Mouse (Mus musculus) neural tube, embryonic 15.5 days (tissue): ENCODE measurements at regions not wholly inside any gene's neighbourhood (a gene's known extent, or its start where the extent isn't known, plus 50 kb on each side); places are given as distances from the start of the nearest gene placed in this dataset.
A peak's percentile ranks its signal among the peaks of the same experiment; 100 is the strongest.

Experiments used
- ATAC-seq: fragments of 200-750 bp; cut with Nextera tagmentation; 2 replicates; pipeline ENCODE4 v1.8.0; 2017; ENCODE audit warnings: mild to moderate bottlenecking, moderate TSS enrichment, moderate library complexity; ENCODE audit not compliant: low FRiP score
- H3K27ac ChIP-seq: fragments of 300-500 bp; sonication (generic); replicated peaks from 2 replicates; pipeline ENCODE4 v1.5.1; 2015; ENCODE audit warnings: mild to moderate bottlenecking, inconsistent platforms
- H3K27me3 ChIP-seq: fragments of 300-500 bp; sonication (generic); replicated peaks from 2 replicates; pipeline ENCODE4 v1.6.1; 2015; ENCODE audit warnings: inconsistent platforms
- H3K36me3 ChIP-seq: fragments of 300-500 bp; sonication (generic); 2 replicates; pipeline ENCODE4 v1.6.1; 2015; ENCODE audit warnings: inconsistent platforms
- H3K4me1 ChIP-seq: fragments of 300-500 bp; sonication (generic); 2 replicates; pipeline ENCODE4 v1.6.1; 2015; ENCODE audit warnings: inconsistent platforms
- H3K4me2 ChIP-seq: fragments of 300-500 bp; sonication (generic); 2 replicates; pipeline ENCODE4 v1.6.1; 2015; ENCODE audit warnings: inconsistent platforms, mild to moderate bottlenecking, moderate library complexity
- H3K4me3 ChIP-seq: fragments of 300-500 bp; sonication (generic); replicated peaks from 2 replicates; pipeline ENCODE4 v1.5.1; 2015; ENCODE audit warnings: mild to moderate bottlenecking, inconsistent platforms
- H3K9ac ChIP-seq: fragments of 300-500 bp; sonication (generic); replicated peaks from 2 replicates; pipeline ENCODE4 v1.6.1; 2015; ENCODE audit warnings: mild to moderate bottlenecking, inconsistent platforms
- H3K9me3 ChIP-seq: fragments of 300-500 bp; sonication (generic); replicated peaks from 2 replicates; pipeline ENCODE4 v1.6.1; 2016; ENCODE audit warnings: inconsistent platforms
- WGBS: fragments of 180-500 bp; shearing (Covaris S2); methylation state at CpG from one replicate; pipeline ENCODE4 v1.1.7; 2015; ENCODE audit warnings: mixed read lengths; 5-methylcytosine and 5-hydroxymethylcytosine counted together

DNA sequence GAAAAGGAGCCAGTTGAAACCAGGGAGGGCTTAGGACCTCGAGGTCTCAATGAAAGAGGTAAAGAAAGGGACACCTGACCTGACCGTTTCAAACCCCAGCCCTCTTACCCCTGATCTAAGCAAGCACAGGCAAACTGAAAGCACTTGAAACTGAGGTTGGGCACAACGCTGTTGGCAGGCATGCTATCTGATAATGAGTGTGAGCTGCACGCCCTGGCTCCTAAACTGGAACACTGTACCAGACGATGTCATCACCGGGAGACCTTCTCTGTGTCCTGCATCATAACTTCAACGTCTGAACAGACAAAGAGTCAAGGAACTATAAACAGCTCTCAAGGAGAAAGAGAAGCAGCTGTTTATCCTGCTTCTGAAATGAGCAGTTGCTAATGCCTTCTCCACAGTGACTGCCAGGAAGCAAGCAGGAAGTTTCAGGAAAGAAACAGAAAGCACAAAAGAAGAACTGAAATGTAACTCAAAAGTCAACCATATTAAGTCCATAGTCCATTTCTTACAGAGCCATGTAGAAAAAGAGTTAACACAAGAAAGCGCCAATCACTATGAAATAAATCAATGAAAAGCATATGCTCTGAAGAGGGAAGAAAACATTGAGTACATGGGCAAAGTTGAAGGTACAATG lies 301.3 kb downstream of the Epha4 start:
- no peak overlapping the region for H3K27ac ChIP-seq
- no peaks in the 10 kb centered on the region for H3K4me1 ChIP-seq
- no peaks in the 10 kb centered on the region for H3K36me3 ChIP-seq
- H3K4me3 ChIP-seq: no peak overlapping the region
- WGBS: 68% methylated on average over 8 of the region's 8 CpGs
- H3K4me2 ChIP-seq: no peak overlapping the region
- H3K27me3 ChIP-seq: no peaks in the 10 kb centered on the region
- H3K9ac ChIP-seq: no peak overlapping the region
- H3K9me3 ChIP-seq: no peaks in the 10 kb centered on the region
- ATAC-seq: no peak

DNA sequence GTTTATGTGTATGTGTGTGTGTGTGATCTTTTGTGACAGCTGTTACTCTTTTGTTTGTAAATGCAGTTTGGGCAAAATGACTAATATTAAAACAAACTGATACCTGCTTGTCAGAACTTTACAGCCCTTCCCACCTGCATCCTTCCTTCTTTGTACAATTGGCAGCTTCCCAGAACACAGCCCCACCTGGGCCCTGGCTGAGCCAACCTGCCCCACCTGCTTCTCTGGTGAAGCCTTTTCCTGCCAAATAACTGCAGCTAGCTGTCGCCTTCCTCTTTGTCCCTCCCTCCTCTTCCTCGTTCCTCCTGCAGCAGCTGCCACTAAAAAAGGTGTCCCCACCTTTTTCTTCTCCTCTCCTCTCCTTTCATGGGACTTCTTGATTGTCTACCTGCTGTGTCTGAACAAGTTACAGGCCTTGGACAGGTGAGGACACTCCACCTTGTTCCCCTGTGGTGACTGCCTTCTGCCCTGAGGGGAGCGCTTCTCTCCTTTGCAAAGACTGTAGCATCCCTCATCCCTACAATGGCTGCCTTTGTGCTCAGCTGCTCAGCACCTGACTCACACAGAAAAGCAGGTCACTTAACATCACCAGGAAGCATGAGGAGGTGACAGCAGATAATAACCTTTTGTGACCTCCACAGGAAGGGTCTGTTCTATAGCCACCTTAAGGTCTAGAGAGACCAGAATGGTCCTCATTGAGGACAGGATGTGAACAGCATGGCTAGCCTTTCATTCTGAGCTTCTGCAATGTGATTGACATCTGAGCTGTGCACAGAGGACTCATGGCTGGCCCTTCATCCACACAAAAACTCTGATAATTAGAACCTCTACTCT lies 295.2 kb downstream of the Epha4 start:
- no peaks in the 10 kb centered on the region for H3K27me3 ChIP-seq
- no peaks in the 10 kb centered on the region for H3K9me3 ChIP-seq
- H3K4me1 ChIP-seq: no peaks in the 10 kb centered on the region
- no peak overlapping the region for H3K27ac ChIP-seq
- no peak overlapping the region for H3K4me3 ChIP-seq
- H3K9ac ChIP-seq: no peak overlapping the region
- WGBS: 77% methylated on average over 3 of the region's 3 CpGs
- H3K4me2 ChIP-seq: no peak overlapping the region
- ATAC-seq: no peak
- H3K36me3 ChIP-seq: no peaks in the 10 kb centered on the region

DNA sequence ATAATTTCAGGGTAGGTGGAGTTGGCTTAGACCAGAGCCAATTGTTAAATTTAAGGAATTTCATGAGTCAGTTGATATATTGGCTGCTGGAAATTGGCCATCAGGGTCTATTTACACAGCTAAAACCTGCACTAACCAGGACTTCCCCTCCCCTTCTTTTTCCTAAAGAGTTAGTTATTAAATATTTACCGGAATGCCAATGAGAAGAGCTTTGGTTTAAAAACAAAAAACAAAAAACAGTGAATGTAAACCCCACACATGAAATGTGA lies 294.6 kb downstream of the Epha4 start:
- H3K4me2 ChIP-seq: no peak overlapping the region
- no peaks in the 10 kb centered on the region for H3K4me1 ChIP-seq
- 88% methylated on average over 1 of the region's 1 CpGs for WGBS
- no peaks in the 10 kb centered on the region for H3K27me3 ChIP-seq
- no peak overlapping the region for H3K27ac ChIP-seq
- H3K9ac ChIP-seq: no peak overlapping the region
- no peak overlapping the region for H3K4me3 ChIP-seq
- ATAC-seq: no peak
- H3K36me3 ChIP-seq: no peaks in the 10 kb centered on the region
- H3K9me3 ChIP-seq: no peaks in the 10 kb centered on the region

GRCm38 (mm10) chr1:77220783-77221182 lies 294.1 kb downstream of the Epha4 start:
- Histone ChIP-seq H3K27ac (no peak overlapping the region), H3K27me3 (no peaks in the 10 kb centered on the region), H3K4me3 (no peak overlapping the region), H3K4me1 (no peaks in the 10 kb centered on the region), H3K9ac (no peak overlapping the region), H3K4me2 (no peak overlapping the region), H3K9me3 (no peaks in the 10 kb centered on the region), H3K36me3 (no peaks in the 10 kb centered on the region)
- WGBS: 69% methylated on average over 6 of the region's 6 CpGs
- no peak for ATAC-seq

DNA sequence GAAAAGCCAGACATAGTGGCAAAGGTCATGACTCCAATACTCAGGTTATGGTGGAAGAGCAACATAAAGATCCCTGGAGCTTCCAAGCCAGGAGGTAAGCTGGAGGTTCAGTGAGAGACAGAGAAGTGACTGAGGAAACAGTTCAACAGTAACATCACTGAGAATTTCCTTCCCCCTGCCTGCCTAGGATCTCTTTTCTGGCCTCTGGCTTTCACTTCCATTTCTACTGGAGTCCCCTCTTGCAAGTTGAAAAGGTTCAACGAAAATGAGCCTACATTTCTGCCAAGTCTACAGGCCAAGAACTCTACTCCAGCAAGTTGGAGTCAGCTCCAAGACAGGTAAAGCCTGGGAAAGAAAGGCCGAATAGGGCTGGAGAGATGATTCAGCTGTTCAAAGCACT lies 293.0 kb downstream of the Epha4 start:
- no peak for ATAC-seq
- H3K4me1 ChIP-seq: peaks cover 6% of the 10 kb centered on the region
- no peaks in the 10 kb centered on the region for H3K27me3 ChIP-seq
- H3K36me3 ChIP-seq: no peaks in the 10 kb centered on the region
- H3K27ac ChIP-seq: no peak overlapping the region
- no peak overlapping the region for H3K4me3 ChIP-seq
- H3K4me2 ChIP-seq: no peak overlapping the region
- whole genome bisulfite sequencing: 87% methylated on average over 2 of the region's 2 CpGs
- H3K9ac ChIP-seq: no peak overlapping the region
- H3K9me3 ChIP-seq: no peaks in the 10 kb centered on the region

DNA sequence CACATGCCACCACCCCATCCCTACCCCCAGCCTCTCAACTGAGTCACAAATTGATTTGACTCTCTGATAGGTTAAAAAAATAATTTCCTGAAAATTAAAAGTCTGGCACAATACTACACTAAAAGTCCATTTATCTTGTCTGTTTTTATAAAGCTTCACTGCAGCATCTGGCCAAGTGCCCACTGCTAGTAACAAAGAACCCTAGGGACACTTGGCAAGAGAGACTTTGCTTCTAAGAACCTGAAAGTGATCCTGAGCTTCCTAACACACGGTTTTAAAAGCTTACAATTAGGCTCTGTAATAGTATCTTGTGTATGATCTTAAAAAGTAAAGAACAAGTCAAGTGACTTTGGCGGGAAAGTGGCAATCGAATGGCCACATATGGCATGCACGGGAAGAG lies 288.3 kb downstream of the Epha4 start:
- Histone ChIP-seq H3K4me1 (peaks cover 11% of the 10 kb centered on the region), H3K9me3 (no peaks in the 10 kb centered on the region), H3K27ac (no peak overlapping the region), H3K4me3 (no peak overlapping the region), H3K9ac (no peak overlapping the region), H3K4me2 (peak overlapping the region; percentile 6; the same call in 1 of the 2 replicates), H3K36me3 (no peaks in the 10 kb centered on the region), H3K27me3 (no peaks in the 10 kb centered on the region)
- 47% methylated on average over 4 of the region's 4 CpGs for WGBS
- no peak for ATAC-seq

- Histone ChIP-seq H3K27me3 (no peaks in the 10 kb centered on the region), H3K9me3 (no peaks in the 10 kb centered on the region), H3K27ac (no peak overlapping the region), H3K36me3 (no peaks in the 10 kb centered on the region), H3K4me3 (no peak overlapping the region), H3K4me1 (peaks cover 11% of the 10 kb centered on the region), H3K9ac (no peak overlapping the region), H3K4me2 (peak overlapping the region; percentile 6; the same call in 1 of the 2 replicates)
- ATAC-seq: no peak
- WGBS: 18% methylated on average over 12 of the region's 12 CpGs
Observed at GRCm38 (mm10) chr1:77226991-77227515, 287.8 kb downstream of the Epha4 start.

GRCm38 (mm10) chr1:77227800-77228199 lies 287.1 kb downstream of the Epha4 start:
- 78% methylated on average over 6 of the region's 6 CpGs for WGBS
- no peak overlapping the region for H3K4me3 ChIP-seq
- no peak overlapping the region for H3K4me2 ChIP-seq
- peaks cover 11% of the 10 kb centered on the region for H3K4me1 ChIP-seq
- H3K27ac ChIP-seq: no peak overlapping the region
- H3K36me3 ChIP-seq: no peaks in the 10 kb centered on the region
- ATAC-seq: no peak
- no peak overlapping the region for H3K9ac ChIP-seq
- no peaks in the 10 kb centered on the region for H3K27me3 ChIP-seq
- H3K9me3 ChIP-seq: no peaks in the 10 kb centered on the region

- H3K27ac ChIP-seq: no peak overlapping the region
- H3K4me1 ChIP-seq: peaks cover 11% of the 10 kb centered on the region
- no peaks in the 10 kb centered on the region for H3K9me3 ChIP-seq
- H3K4me3 ChIP-seq: no peak overlapping the region
- WGBS: 89% methylated on average over 4 of the region's 4 CpGs
- no peak overlapping the region for H3K4me2 ChIP-seq
- no peaks in the 10 kb centered on the region for H3K27me3 ChIP-seq
- no peak for ATAC-seq
- H3K9ac ChIP-seq: no peak overlapping the region
- no peaks in the 10 kb centered on the region for H3K36me3 ChIP-seq
Observed at GRCm38 (mm10) chr1:77229561-77229960, 285.3 kb downstream of the Epha4 start.

GRCm38 (mm10) chr1:77233010-77233409 lies 281.9 kb downstream of the Epha4 start:
- no peaks in the 10 kb centered on the region for H3K36me3 ChIP-seq
- no peaks in the 10 kb centered on the region for H3K27me3 ChIP-seq
- no peak overlapping the region for H3K27ac ChIP-seq
- no peaks in the 10 kb centered on the region for H3K4me1 ChIP-seq
- H3K9me3 ChIP-seq: no peaks in the 10 kb centered on the region
- H3K4me2 ChIP-seq: no peak overlapping the region
- no peak overlapping the region for H3K4me3 ChIP-seq
- 83% methylated on average over 4 of the region's 4 CpGs for WGBS
- H3K9ac ChIP-seq: no peak overlapping the region
- ATAC-seq: no peak

GRCm38 (mm10) chr1:77244642-77245041 lies 270.2 kb downstream of the Epha4 start:
- no peak overlapping the region for H3K4me3 ChIP-seq
- whole genome bisulfite sequencing: 62% methylated on average over 2 of the region's 2 CpGs
- no peak overlapping the region for H3K27ac ChIP-seq
- ATAC-seq: no peak
- no peaks in the 10 kb centered on the region for H3K27me3 ChIP-seq
- no peak overlapping the region for H3K4me2 ChIP-seq
- no peaks in the 10 kb centered on the region for H3K4me1 ChIP-seq
- no peak overlapping the region for H3K9ac ChIP-seq
- H3K9me3 ChIP-seq: no peaks in the 10 kb centered on the region
- H3K36me3 ChIP-seq: no peaks in the 10 kb centered on the region

GRCm38 (mm10) chr1:77246047-77246446 lies 268.8 kb downstream of the Epha4 start:
- no peak overlapping the region for H3K4me2 ChIP-seq

More at GRCm38 (mm10) chr1:77246047-77246446, 268.8 kb downstream of the Epha4 start:
- no peak overlapping the region for H3K9ac ChIP-seq
- no peaks in the 10 kb centered on the region for H3K36me3 ChIP-seq
- H3K4me1 ChIP-seq: no peaks in the 10 kb centered on the region
- no peaks in the 10 kb centered on the region for H3K27me3 ChIP-seq
- H3K4me3 ChIP-seq: no peak overlapping the region
- H3K27ac ChIP-seq: no peak overlapping the region
- ATAC-seq: no peak
- WGBS: 60% methylated on average over 3 of the region's 3 CpGs
- no peaks in the 10 kb centered on the region for H3K9me3 ChIP-seq
